Mouse (Mus musculus) embryonic facial prominence, embryonic 10.5 days (tissue): ENCODE results near the gene Lrfn5. TPM values are rescaled to one million over a fixed set of nuclear protein-coding genes. Genes with fewer than 3 reads are reported as not detected.

Experiments
- DNase-seq: peaks from one replicate; pipeline ENCODE4 v3.0.0-alpha.2; 2017; ENCODE audit warnings: low spot score
- H3K27ac ChIP-seq: fragments of 300-500 bp; sonication (generic); replicated peaks from 2 replicates; pipeline ENCODE4 v1.5.1; 2016; ENCODE audit warnings: mild to moderate bottlenecking
- H3K27me3 ChIP-seq: fragments of 300-500 bp; sonication (generic); replicated peaks from 2 replicates; pipeline ENCODE4 v1.6.1; 2016; ENCODE audit warnings: low read depth, mild to moderate bottlenecking; ENCODE audit not compliant: poor library complexity, severe bottlenecking
- H3K36me3 ChIP-seq: fragments of 300-500 bp; sonication (generic); replicated peaks from 2 replicates; pipeline ENCODE4 v1.6.1; 2016; ENCODE audit warnings: mild to moderate bottlenecking, moderate library complexity
- H3K4me1 ChIP-seq: fragments of 300-500 bp; sonication (generic); 2 replicates; pipeline ENCODE4 v1.6.1; 2016
- H3K4me3 ChIP-seq: fragments of 300-500 bp; sonication (generic); 2 replicates; pipeline ENCODE4 v1.5.1; 2016; ENCODE audit warnings: mild to moderate bottlenecking, moderate library complexity
- H3K9me3 ChIP-seq: fragments of 300-500 bp; sonication (generic); 2 replicates; pipeline ENCODE4 v1.6.1; 2016; ENCODE audit warnings: mild to moderate bottlenecking
- WGBS: fragments of 180-500 bp; shearing (Covaris S2); methylation state at CpG from one replicate; pipeline ENCODE4 v1.1.7; 2016; 5-methylcytosine and 5-hydroxymethylcytosine counted together
- polyA plus RNA-seq: library from polyadenylated mRNA; unstranded; fragments of >200 nt; fragmentation: Nextera tagmentation; extraction: Ambion mirVana; gene quantifications from 2 replicates; pipeline ENCODE4 v1.2.1, GENCODE M21; 2016

Lrfn5 gene
- polyA plus RNA-seq, 1 experiment from 2014 or later = 1.3 TPM

DNA sequence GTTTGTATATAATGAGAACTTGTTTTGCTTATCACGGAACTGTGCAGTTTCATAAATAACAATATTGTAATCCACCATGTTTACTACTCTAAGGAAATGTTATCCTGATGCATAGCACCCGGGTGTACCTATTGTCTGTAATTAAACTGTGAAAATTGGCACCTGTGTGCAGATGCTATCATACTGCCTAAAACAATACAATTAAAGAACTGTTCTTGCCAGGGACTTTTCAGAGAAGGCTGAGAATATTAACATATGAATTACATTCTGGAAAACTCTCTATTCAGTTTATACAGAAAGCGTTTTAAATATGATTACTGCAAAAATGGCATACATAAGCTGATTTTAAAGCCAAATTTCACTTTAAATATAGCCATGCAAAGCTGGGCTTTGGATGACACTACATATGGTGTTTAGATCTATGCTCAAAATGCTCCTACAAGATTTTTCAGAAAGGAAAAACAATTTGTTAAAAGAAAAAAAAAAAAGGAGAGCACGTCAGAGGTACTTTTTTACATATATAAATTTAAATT is 284.2 kb downstream of the Lrfn5 start:
- H3K4me3 ChIP-seq = no peak overlapping the region
- H3K36me3 ChIP-seq = no peaks in the 10 kb centered on the region
- H3K4me1 ChIP-seq = no peaks in the 10 kb centered on the region
- 87% methylated on average over 4 of the region's 4 CpGs for WGBS
- DNase-seq = no peak
- no peaks in the 10 kb centered on the region for H3K27me3 ChIP-seq
- no peak overlapping the region for H3K27ac ChIP-seq
- no peaks in the 10 kb centered on the region for H3K9me3 ChIP-seq

DNA sequence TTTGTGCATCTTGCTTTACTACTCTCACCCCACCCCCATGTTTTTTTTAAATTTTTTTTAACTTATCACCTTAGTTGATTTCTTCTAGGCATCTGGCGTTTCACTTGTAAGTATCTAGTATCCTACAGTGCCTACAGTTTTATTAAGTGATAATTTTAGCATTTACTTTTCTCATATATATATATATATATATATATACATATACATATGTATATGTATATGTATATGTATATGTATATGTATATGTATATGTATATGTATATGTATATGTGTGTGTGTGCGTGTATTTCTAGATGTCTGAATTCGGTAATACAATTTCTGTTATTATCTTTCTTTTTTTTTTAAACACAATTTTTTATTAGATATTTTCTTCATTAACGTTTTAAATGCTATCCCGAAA is 300.7 kb downstream of the Lrfn5 start:
- no peak overlapping the region for H3K4me3 ChIP-seq
- H3K9me3 ChIP-seq = no peaks in the 10 kb centered on the region
- DNase-seq = no peak
- WGBS = 96% methylated on average over 5 of the region's 5 CpGs
- H3K27me3 ChIP-seq = no peaks in the 10 kb centered on the region
- H3K27ac ChIP-seq = no peak overlapping the region
- H3K36me3 ChIP-seq = no peaks in the 10 kb centered on the region
- no peaks in the 10 kb centered on the region for H3K4me1 ChIP-seq

DNA sequence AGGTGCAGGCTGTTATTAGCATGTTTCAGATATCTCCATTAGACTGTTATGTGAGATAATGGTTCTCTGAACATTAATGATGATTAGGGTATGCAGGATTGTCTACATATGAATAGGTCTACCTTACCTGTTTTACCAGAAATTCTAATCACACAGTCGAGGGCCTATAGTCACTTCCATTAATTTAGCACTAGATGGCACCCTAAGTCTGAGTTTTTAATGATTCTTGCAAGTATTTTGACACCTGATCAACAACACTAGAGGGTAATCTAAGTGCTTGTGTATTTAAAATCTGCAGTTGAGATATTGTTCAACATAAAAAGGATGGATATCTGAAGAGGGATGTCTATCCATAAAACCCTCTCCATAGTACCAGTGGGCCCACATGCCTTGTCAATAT is 303.4 kb downstream of the Lrfn5 start:
- WGBS = 13% methylated on average over 1 of the region's 1 CpGs

DNA sequence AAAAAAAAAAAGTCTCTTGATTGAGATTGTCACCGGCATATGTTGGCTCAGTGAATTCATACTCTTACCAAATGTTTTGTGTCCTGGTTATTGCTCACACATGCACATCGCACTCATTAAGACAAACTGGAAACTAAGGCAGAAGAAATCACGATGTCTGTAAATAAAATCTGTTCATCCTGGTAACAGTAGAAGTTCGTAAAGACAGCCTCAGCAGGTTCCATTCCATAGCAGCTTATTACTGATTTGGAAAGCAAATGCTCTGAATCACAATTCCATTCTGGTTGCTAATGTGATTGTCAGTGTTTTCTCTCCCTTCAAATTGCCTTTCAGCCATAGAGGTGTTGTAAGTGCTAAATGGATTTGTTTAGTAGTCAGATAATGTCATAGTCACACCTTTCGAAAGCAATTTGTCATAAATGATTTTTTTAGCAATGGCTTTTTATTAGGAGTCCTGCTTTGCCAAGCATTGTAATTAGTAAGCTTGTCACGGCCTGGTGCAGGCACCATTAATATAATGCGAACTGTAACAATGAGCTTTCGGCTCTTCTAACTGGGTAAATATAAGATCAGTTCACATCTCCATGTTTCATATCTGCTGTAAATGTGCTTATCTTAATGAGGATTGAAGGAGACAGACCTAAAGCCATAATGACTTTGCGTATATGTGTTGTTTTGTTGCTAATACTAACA is 319.8 kb downstream of the Lrfn5 start:
- Histone ChIP-seq H3K27me3 (no peaks in the 10 kb centered on the region), H3K9me3 (no peaks in the 10 kb centered on the region), H3K4me3 (no peak overlapping the region), H3K36me3 (no peaks in the 10 kb centered on the region), H3K27ac (no peak overlapping the region), H3K4me1 (no peaks in the 10 kb centered on the region)
- WGBS = 93% methylated on average over 9 of the region's 9 CpGs
- no peak for DNase-seq

More for the DNA sequence above, 303.4 kb downstream of the Lrfn5 start:
- Histone ChIP-seq H3K9me3 (no peaks in the 10 kb centered on the region), H3K4me1 (no peaks in the 10 kb centered on the region), H3K27ac (no peak overlapping the region), H3K4me3 (no peak overlapping the region), H3K36me3 (no peaks in the 10 kb centered on the region), H3K27me3 (no peaks in the 10 kb centered on the region)
- no peak for DNase-seq

DNA sequence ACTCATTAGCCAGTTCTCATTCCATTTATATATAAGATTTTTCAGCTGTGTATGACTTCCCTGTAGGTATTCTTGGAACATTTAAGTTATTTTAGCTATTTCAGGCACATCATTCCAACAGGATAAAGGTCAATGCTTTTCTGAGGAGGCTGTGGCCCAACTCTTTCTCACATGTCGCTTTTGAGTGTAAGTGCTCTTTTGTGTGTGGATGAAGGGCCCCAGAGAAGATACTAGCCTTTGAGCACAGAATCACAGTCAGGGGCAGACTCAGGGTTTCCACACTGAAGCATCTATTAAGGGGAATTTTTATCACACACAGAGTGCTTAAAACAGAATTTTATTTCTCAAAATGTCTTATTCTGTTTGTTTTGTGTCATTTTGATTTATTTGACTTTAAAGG is 331.2 kb downstream of the Lrfn5 start:
- Histone ChIP-seq H3K27me3 (no peaks in the 10 kb centered on the region), H3K36me3 (no peaks in the 10 kb centered on the region), H3K4me1 (no peaks in the 10 kb centered on the region), H3K9me3 (no peaks in the 10 kb centered on the region), H3K4me3 (no peak overlapping the region), H3K27ac (no peak overlapping the region)
- 59% methylated on average over 1 of the region's 1 CpGs for WGBS
- no peak for DNase-seq
